Mouse (Mus musculus): ENCODE measurements around the gene Col25a1.

Col25a1 gene

GRCm38 (mm10) chr3:130494192-130494591 lies 362.9 kb downstream of the Col25a1 start:
- no peak for DNase-seq

DNA sequence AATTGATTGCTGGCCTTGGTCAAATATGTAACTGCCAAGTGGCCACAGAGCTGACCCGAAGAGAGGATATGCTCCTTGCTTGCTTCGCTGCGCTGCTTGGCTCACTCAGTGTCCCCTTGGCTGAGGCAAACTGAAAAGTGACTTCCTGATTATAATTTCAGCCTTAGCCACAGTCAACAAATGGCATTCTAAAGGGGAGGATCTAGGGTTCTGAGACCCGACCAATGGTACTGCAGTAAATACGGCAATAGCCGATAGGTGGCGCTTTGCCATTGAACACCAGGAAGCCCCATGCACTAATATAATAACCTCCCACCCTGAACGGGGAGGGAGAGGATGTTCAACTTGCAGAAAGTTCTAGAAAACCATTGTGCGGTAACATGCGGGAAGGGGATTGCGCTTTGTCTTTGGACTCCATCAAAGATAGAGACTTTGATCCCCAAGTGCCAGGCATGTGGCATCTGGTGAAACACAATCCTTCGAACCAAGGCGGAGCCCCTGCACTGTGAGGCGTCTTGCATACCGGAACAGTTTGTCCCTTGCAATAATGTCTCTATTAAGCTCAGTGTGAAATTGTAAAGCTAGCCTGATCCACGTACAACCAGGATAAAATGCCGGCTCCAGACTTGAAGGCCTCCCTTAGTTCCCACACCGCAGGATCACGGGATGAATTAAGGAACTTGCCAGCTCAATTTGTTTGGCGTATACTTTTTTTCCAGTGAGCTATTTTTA lies 363.5 kb downstream of the Col25a1 start:
- peak; percentile 95 for DNase-seq

- peak; percentile 51 for DNase-seq
These were observed 365.7 kb downstream of the Col25a1 start for GRCm38 (mm10) chr3:130497036-130497435.

GRCm38 (mm10) chr3:130501713-130502112 lies 370.4 kb downstream of the Col25a1 start:
- DNase-seq = no peak

DNA sequence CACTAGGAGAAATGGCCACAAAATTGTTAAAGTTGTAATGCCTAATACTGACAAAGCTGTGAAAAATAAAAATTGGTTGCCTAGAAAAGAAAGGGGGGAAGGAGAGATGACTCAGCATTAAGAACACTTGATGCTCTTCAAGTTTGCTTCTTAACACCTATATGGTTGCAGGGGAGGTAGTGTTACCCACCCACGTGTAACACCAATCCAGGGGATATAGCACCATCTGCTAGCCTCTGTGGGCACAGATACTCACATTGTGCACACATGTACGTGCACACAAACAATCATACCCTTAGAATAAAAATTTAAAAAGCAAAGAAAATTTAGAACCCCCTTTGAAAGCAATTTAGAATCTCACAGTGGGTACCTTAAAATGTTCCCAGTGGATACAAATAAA lies 377.0 kb downstream of the Col25a1 start:
- peak; percentile 40 for DNase-seq

GRCm38 (mm10) chr3:130518457-130518879 lies 387.2 kb downstream of the Col25a1 start:
- no peak for DNase-seq

- DNase-seq = peak; percentile 61
These were observed 390.7 kb downstream of the Col25a1 start for GRCm38 (mm10) chr3:130521834-130522476.

DNA sequence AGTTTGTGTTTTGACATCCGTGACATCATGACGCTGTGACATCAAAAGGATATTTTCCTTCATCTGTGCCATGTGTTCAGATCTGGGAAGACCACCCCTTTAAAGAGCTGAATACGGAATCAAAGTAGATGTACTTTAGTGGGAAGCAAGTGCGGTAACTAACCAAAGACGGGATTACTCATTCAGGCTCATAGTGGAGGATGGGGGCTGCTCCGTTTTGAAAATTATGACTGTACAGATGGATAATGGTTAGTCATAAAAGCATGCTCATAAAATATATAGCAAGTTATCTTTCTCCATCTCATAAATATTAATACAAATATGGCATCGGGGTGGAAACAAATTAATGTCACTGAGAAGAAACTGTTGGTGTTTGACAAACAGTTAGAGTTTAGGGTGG lies 391.7 kb downstream of the Col25a1 start:
- no peak for DNase-seq

DNA sequence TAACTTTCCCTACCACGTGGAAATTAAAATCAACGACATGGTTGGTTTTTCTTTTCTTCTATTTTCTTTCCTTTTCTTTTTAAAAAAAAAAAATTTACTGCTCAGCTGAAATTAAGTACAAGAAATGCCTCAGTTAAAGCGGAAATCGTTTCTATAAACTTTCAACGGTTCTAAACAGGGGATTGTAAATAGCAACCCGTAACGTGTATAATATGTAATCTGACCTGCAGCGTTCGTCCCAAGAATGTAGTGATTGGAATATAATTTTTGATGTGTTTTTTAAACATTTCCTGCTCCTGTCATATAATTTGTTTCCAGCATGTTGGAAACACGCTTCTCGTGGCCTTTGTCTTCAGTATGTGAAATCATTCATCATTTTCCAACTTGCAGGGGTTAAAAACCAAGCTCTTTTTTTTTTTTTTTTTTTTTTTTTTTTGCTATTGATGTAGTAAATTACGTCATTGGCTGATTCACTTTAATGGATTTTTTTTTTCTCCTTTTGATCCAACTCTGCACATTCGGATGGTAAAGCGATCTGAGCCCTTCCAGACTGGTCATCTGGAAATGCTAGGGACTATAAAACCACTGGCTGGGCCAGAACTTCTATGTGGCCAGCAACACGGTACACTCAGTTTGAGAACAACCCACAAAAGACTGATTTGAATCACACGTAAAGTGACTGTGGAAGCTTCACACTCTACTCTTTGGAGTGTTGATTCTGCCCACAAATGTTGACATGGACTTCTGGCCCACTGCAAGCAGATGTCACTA lies 393.3 kb downstream of the Col25a1 start:
- no peak for DNase-seq

- DNase-seq = no peak
These were observed 403.7 kb downstream of the Col25a1 start for GRCm38 (mm10) chr3:130535021-130535420.

DNA sequence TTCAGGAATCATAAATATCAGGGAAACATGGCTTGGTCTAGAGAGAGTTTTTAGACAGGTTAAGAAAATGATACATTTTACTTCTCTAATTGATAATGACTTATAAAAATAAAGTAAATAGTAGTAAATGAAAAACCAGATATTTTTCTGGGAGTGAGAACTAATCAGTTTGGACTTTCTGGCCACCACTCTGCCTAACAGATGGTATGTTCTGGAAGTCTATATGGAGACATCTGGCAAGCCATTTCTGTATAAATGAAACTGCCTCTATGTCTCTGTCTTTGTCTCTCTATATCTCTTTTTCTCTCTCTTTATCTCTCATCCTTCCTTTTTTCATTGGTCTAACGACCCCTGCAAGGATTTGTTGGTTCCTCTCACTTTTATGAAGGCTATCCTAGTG lies 410.2 kb downstream of the Col25a1 start:
- DNase-seq = no peak

- DNase-seq = no peak
These were observed 414.7 kb downstream of the Col25a1 start for GRCm38 (mm10) chr3:130545995-130546394.

- no peak for DNase-seq
These were observed 417.8 kb downstream of the Col25a1 start for GRCm38 (mm10) chr3:130549066-130549465.

- DNase-seq = no peak
These were observed 425.0 kb downstream of the Col25a1 start for GRCm38 (mm10) chr3:130556263-130556662.

DNA sequence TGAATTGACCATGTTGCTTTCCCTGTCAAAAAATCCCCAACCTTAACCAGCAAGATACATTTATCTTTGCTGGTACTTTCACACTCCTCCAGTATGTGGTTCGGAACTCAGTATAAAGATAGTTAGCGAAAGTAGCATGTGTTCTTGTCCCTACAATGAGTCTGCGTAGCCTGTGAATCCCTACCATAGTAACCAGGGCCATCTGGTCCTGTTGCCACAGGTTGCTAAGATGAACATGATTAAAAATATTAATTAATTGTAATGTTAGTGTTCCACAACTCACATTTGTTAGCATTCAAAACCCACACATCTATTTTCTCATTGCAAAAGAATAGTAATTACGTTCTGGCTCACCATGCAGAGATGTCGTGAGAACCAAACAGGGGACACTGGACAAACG lies 434.3 kb downstream of the Col25a1 start:
- DNase-seq = no peak

DNA sequence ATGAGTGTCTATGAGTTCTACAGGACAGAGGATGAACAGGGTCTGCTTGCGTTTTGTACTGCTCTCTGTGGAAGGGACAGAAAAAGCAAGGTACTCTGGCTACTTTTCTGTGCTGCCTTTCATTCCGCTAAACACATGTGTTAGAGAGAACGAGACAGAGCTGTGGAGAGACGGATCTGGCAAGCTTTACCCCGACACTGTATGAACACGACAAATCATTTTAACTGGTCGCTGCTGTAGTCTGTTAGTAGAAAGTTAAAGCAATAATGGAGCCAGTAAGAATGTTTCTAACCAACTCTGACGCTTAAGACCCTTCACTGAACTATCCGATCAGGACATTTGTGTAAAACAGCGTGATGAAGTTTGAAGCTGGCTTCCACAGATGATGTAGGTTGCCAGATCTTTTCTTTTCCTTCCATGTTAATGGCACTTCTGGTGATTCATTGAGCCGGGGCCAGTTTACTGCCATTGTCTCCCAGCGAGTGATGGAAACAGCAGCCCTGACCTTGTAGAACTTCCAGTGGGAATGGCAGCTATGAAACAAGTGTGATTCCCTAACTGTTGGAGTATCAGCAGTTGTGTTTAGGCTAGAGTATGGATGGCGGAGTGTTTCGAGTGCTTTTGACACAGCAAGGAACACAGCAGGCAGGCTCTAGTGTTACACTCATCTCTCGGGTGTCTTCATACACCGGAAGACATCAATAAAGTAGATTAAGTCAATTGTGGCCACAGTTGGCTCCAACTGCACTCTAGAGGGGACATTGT lies 437.2 kb downstream of the Col25a1 start:
- DNase-seq = no peak

- no peak for DNase-seq
These were observed 441.9 kb downstream of the Col25a1 start for GRCm38 (mm10) chr3:130573243-130573642.

- DNase-seq = no peak
These were observed 443.4 kb downstream of the Col25a1 start for GRCm38 (mm10) chr3:130574652-130575051.

GRCm38 (mm10) chr3:130576683-130577082 lies 445.4 kb downstream of the Col25a1 start:
- no peak for DNase-seq

DNA sequence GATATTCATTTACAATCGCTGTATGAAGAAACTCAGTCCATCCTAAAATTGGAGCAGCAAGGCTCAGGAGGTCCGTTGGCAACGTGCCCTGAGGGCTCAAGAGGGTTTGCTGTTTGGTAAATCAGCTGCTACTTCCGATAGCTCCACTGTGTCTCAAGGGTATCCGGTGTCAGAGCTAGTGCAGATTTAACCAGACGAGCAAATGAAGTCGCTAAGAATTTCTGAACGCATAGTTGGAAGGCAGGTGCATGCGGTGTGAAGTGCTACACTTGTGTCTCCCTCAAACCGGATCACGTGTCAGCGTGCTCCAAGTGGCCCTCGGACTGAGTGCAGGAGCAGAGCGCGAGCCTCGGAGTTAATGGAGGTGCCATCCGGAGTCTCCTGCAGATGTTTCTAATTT lies 448.2 kb downstream of the Col25a1 start:
- DNase-seq = no peak

DNA sequence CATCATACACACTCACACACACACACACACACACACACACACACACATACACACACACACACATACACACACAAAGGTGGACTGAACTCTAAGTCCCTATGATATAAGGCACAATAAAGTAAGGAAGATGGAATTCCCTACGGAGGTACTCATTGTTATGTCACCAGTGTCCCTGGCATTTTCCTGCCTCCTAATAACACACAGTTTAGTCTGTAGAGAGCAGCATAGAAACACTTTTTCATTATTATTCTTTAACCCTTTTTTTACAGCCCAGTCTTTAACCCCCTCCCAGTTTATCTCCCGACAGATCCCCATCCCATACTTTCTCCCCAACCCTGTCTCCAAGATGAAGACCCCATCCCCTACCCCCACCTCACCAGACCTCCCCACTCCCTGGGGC lies 450.3 kb downstream of the Col25a1 start:
- DNase-seq = no peak

DNA sequence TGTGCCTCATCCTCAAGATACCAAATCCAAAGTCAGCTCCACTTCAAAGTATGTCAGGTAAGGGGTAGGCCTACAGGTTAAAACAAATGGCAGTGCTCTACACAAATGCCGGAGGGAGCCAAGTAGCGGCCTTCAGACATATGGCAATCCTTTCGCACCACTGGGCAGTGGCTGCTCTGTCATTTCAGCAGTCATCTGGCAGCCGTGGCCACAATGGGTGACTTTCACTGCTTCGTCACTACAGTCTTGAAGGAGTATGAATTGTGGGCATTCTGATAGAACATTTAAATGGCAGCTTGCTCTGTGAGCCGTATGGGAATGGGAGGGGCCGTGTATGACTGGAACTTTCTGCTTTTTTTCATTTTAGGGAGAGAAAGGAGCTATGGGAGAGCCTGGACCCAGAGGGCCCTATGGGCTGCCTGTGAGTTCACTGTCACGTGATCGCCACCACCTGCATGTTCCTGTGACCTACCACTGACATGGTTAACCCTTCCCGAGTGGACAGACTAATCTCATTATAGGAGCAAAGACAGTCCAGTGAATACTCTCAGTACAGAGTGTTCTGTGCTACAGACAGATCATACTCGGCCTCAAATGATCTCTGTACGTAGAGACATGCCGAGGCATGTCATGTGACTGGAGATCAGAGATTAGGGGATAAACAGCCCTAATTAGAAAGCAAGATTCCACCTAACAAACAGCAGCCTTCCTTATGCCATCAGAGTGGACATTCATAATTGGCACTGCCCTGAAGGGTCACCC lies 451.8 kb downstream of the Col25a1 start:
- no peak for DNase-seq
